Mouse (Mus musculus) CH12.LX (cell line): ENCODE results near the gene Nek4. TPM values are rescaled to one million over a fixed set of nuclear protein-coding genes. Genes with fewer than 3 reads are reported as not detected.

Source experiments
- DNase-seq: peaks from one replicate; pipeline ENCODE4 v3.0.0-alpha.2; 2013; ENCODE audit errors: extremely low read depth
- H3K27ac ChIP-seq: 2 replicates; pipeline ENCODE4 v1.5.1; 2012; ENCODE audit warnings: low read depth, mild to moderate bottlenecking, control low read depth, moderate library complexity; ENCODE audit not compliant: insufficient read depth
- H3K27me3 ChIP-seq: replicated peaks from 2 replicates; pipeline ENCODE3; 2012; ENCODE audit warnings: inconsistent platforms
- H3K36me3 ChIP-seq, 2 experiments: replicated peaks in 1 of 2; 2 replicates each; pipeline versions ENCODE3 to v1.6.1; 2012; ENCODE audit warnings: inconsistent platforms in 1 of 2, low read length in 1 of 2, mild to moderate bottlenecking in 1 of 2, mixed read lengths in 1 of 2, moderate library complexity in 1 of 2; ENCODE audit not compliant: control insufficient read depth in 1 of 2, insufficient read depth in 1 of 2
- H3K4me1 ChIP-seq, 2 experiments: 2 replicates each; pipeline ENCODE4 v1.6.1; 2012; ENCODE audit warnings: inconsistent platforms in 1 of 2, moderate library complexity in 1 of 2; ENCODE audit not compliant: insufficient read depth in 2 of 2, control insufficient read depth in 1 of 2
- H3K4me2 ChIP-seq: 2 replicates; pipeline ENCODE4 v1.6.1; 2012; ENCODE audit warnings: low read depth, mild to moderate bottlenecking, control low read depth; ENCODE audit not compliant: poor library complexity, insufficient read depth, severe bottlenecking
- H3K4me3 ChIP-seq, 3 experiments: fragments of 150-350 bp in 1 of 3; sonication (generic) in 1 of 3; replicated peaks in 1 of 3; 2 replicates each; pipeline versions ENCODE3 to v1.5.1; 2011 to 2012; ENCODE audit warnings: low read depth in 2 of 3, low read length in 2 of 3, mild to moderate bottlenecking in 2 of 3, moderate library complexity in 2 of 3, control low read depth in 1 of 3, improper control_type of control experiment in 1 of 3, inconsistent platforms in 1 of 3, mixed read lengths in 1 of 3; ENCODE audit not compliant: poor library complexity in 1 of 3
- H3K79me2 ChIP-seq: replicated peaks from 2 replicates; pipeline ENCODE4 v1.6.1; 2012; ENCODE audit warnings: mild to moderate bottlenecking, moderate library complexity; ENCODE audit not compliant: control insufficient read depth, poor library complexity, insufficient read depth, severe bottlenecking; ENCODE audit errors: extremely low read depth
- H3K9ac ChIP-seq: 2 replicates; pipeline ENCODE4 v1.6.1; 2012; ENCODE audit warnings: low read depth, mild to moderate bottlenecking, control low read depth, moderate library complexity; ENCODE audit not compliant: insufficient read depth
- H3K9me3 ChIP-seq: replicated peaks from 2 replicates; pipeline ENCODE3; 2012; ENCODE audit warnings: low read length, inconsistent platforms, mixed read lengths
- CTCF ChIP-seq, 2 experiments: IDR thresholded peaks in 1 of 2; conservative IDR thresholded peaks in 1 of 2; 2 replicates each; pipeline ENCODE4 v1.5.1; 2011 to 2012; ENCODE audit warnings: low read depth in 2 of 2, low read length in 2 of 2, improper control_type of control experiment in 1 of 2, inconsistent platforms in 1 of 2, mild to moderate bottlenecking in 1 of 2, moderate library complexity in 1 of 2
- E2F4 ChIP-seq: IDR thresholded peaks from 2 replicates; pipeline ENCODE4 v1.6.1; 2011; ENCODE audit warnings: low read depth, low read length, improper control_type of control experiment; ENCODE audit not compliant: insufficient replicate concordance
- EP300 ChIP-seq: IDR thresholded peaks from 2 replicates; pipeline ENCODE4 v1.6.1; 2011; ENCODE audit warnings: low read length, improper control_type of control experiment
- ETS1 ChIP-seq: conservative IDR thresholded peaks from 2 replicates; pipeline ENCODE4 v1.6.1; 2012; ENCODE audit warnings: low read depth, mild to moderate bottlenecking, inconsistent platforms, low read length, improper control_type of control experiment, moderate library complexity
- HCFC1 ChIP-seq: IDR thresholded peaks from 2 replicates; pipeline ENCODE4 v1.6.1; 2012; ENCODE audit warnings: low read depth, mild to moderate bottlenecking, inconsistent platforms, low read length, improper control_type of control experiment
- MAX ChIP-seq: IDR thresholded peaks from 2 replicates; pipeline ENCODE4 v1.6.1; 2011; ENCODE audit warnings: low read length, improper control_type of control experiment
- MEF2A ChIP-seq: IDR thresholded peaks from 2 replicates; pipeline ENCODE4 v1.6.1; 2014; ENCODE audit warnings: low read depth, mild to moderate bottlenecking, inconsistent platforms, low read length, improper control_type of control experiment, borderline replicate concordance
- POLR2A ChIP-seq: IDR thresholded peaks from 2 replicates; pipeline ENCODE4 v1.6.1; 2011; ENCODE audit warnings: low read depth, mild to moderate bottlenecking, improper control_type of control experiment, low read length
- RCOR1 ChIP-seq: conservative IDR thresholded peaks from 2 replicates; pipeline ENCODE4 v1.6.1; 2012; ENCODE audit warnings: low read depth, mild to moderate bottlenecking, inconsistent platforms, low read length, improper control_type of control experiment
- SIN3A ChIP-seq: IDR thresholded peaks from 2 replicates; pipeline ENCODE4 v1.6.1; 2012; ENCODE audit warnings: low read length, improper control_type of control experiment, inconsistent platforms
- SMC3 ChIP-seq: IDR thresholded peaks from 2 replicates; pipeline ENCODE4 v1.6.1; 2011; ENCODE audit warnings: low read depth, low read length, improper control_type of control experiment
- UBTF ChIP-seq: IDR thresholded peaks from 2 replicates; pipeline ENCODE4 v1.6.1; 2012; ENCODE audit warnings: low read depth, mild to moderate bottlenecking, inconsistent platforms, low read length, improper control_type of control experiment, moderate library complexity
- USF1 ChIP-seq: IDR thresholded peaks from 2 replicates; pipeline ENCODE4 v1.6.1; 2014; ENCODE audit warnings: low read depth, mild to moderate bottlenecking, inconsistent platforms, low read length, improper control_type of control experiment
- USF2 ChIP-seq: conservative IDR thresholded peaks from 2 replicates; pipeline ENCODE4 v1.6.1; 2011; ENCODE audit warnings: low read depth, low read length, improper control_type of control experiment
- ZC3H11A ChIP-seq: IDR thresholded peaks from 2 replicates; pipeline ENCODE4 v1.6.1; 2012; ENCODE audit warnings: low read depth, mild to moderate bottlenecking, inconsistent platforms, low read length, improper control_type of control experiment
- ZMIZ1 ChIP-seq: IDR thresholded peaks from 2 replicates; pipeline ENCODE4 v1.6.1; 2012; ENCODE audit warnings: low read depth, mild to moderate bottlenecking, inconsistent platforms, low read length, improper control_type of control experiment
- dilution Hi-C: fragments of 300-500 bp; cut with MboI; formaldehyde crosslinking; loops from 2 replicates; pipeline ENCODE4 v1.14.3; 2020; ENCODE audit warnings: low sequenced_read_pairs; ENCODE audit not compliant: extremely low pct_unique_long_range_greater_than_20kb, extremely low pct_ligation_motif_present
- in situ Hi-C: fragments of 300-500 bp; cut with MboI; formaldehyde crosslinking; loops from 3 replicates; pipeline ENCODE4 v1.14.3; 2019; ENCODE audit warnings: low sequenced_read_pairs, low pct_ligation_motif_present, low pct_unique_long_range_greater_than_20kb, mixed read lengths
- polyA plus RNA-seq: library from polyadenylated mRNA; unstranded; fragments of >175 nt; gene quantifications from 2 replicates; pipeline ENCODE4 v1.2.1, GENCODE M21; 2012; ENCODE audit warnings: low read depth; ENCODE audit not compliant: insufficient read length
- total RNA-seq, 2 experiments: library from RNA; depleted of rRNA; stranded (reverse); fragments of 300-350 nt in 1 of 2; fragments of >200 nt in 1 of 2; gene quantifications; 2 replicates each; pipeline ENCODE4 v1.2.3; 2012 to 2014

Gene Nek4
- total and polyA plus RNA-seq, 3 experiments: 17.1 to 18.3 (median 17.4) TPM

GRCm38 (mm10) chr14:30974204-30974603 lies 23.0 kb downstream of the Nek4 start:
- in situ Hi-C loops: no loop called here
- H3K79me2 ChIP-seq: no peaks in the 10 kb centered on the region
- no peak overlapping the region for H3K4me2 ChIP-seq
- H3K4me1 ChIP-seq: no peaks in the 10 kb centered on the region
- H3K4me3 ChIP-seq: no peak overlapping the region
- no peak overlapping the region for H3K27ac ChIP-seq
- H3K27me3 ChIP-seq: no peaks in the 10 kb centered on the region
- peaks cover 22 to 68% of the 10 kb centered on the region in 2 experiments for H3K36me3 ChIP-seq
- no peak for DNase-seq
- dilution Hi-C loops: no loop called here
- no peaks in the 10 kb centered on the region for H3K9me3 ChIP-seq
- TF ChIP-seq MEF2A (no peak), MAX (no peak), ETS1 (no peak), E2F4 (no peak), SMC3 (no peak), ZC3H11A (no peak), RCOR1 (no peak), USF2 (no peak), USF1 (no peak), UBTF (no peak), CTCF (conservative IDR thresholded peaks at IDR 0.05 in 1 of 2, IDR thresholded peaks at IDR 0.05 in 1 of 2; ENCODE audit: low read depth in 2 of 2, low read length in 2 of 2) (no peak)
- no peak overlapping the region for H3K9ac ChIP-seq

GRCm38 (mm10) chr14:30976222-30976621 lies 25.0 kb downstream of the Nek4 start:
- dilution Hi-C loops: no loop called here
- TF ChIP-seq EP300 (no peak), ZMIZ1 (no peak), POLR2A (no peak), USF1 (no peak), SIN3A (no peak), HCFC1 (no peak)

More at GRCm38 (mm10) chr14:30976222-30976621, 25.0 kb downstream of the Nek4 start:
- in situ Hi-C loops: no loop called here
- H3K4me3 ChIP-seq: no peak overlapping the region
- H3K9me3 ChIP-seq: no peaks in the 10 kb centered on the region
- no peak overlapping the region for H3K4me2 ChIP-seq
- H3K9ac ChIP-seq: no peak overlapping the region
- no peaks in the 10 kb centered on the region for H3K79me2 ChIP-seq
- no peak for DNase-seq
- H3K36me3 ChIP-seq: peaks cover 18 to 62% of the 10 kb centered on the region in 2 experiments
- H3K27ac ChIP-seq: no peak overlapping the region
- no peaks in the 10 kb centered on the region for H3K27me3 ChIP-seq
- H3K4me1 ChIP-seq: no peaks in the 10 kb centered on the region
